ENCODE assay signal across 29 mouse cellular contexts in the genomic region with DNA sequence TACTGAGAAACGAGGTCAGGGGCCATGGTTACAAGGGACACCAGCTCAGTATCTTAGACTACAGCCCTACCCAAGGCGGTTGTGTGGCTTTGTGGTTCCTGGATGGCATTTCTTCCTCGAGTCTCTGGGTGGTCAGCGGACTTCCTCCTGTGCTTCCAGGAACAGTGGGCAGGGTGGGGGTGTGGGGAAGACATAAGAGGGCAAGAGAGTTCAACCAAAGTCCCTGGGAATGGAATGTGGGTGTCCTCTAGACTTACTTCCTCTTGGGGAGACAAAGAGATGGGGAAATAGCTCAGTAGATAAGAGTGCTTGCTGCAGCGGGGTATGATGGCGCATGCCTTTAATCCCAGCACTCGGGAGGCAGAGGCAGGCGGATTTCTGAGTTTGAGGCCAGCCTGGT. TPM values are rescaled to one million over a fixed set of nuclear protein-coding genes. Genes with fewer than 3 reads are reported as not detected.
A peak's percentile ranks its signal among the peaks of the same experiment; 100 is the strongest.
DNase-seq lines count a peak whose midpoint lies in the region; ATAC-seq and TF ChIP-seq lines count a peak whose summit lies in the region.
"Had no signal": no experiment of that assay in that cellular context is flagged by ENCODE, and none has a peak within 500 bp of the region (broad histone marks: within the 10 kb centered on the region; RNA-seq: fewer than 3 reads in every experiment).

No protein-coding gene starts in this region.

- H3K4me3 ChIP-seq in liver, adult 2 months (ENCODE audit: insufficient read depth, low read depth, low read length) = no peak overlapping the region
- H3K4me3 ChIP-seq in megakaryocyte, embryonic 14.5 days (replicated peaks) = peak overlapping the region; percentile 56
- H3K4me3 ChIP-seq in stomach, postnatal 0 days (ENCODE audit: low read depth, low read length) = no peak overlapping the region
- H3K4me3 ChIP-seq: embryonic facial prominence, embryonic 12.5 days; heart, embryonic 12.5 days; kidney, embryonic 15.5 days; left cerebral cortex, adult 2 months; limb, embryonic 13.5 days; midbrain, embryonic 10.5 days; myocyte; neural tube, embryonic 13.5 days had no signal

- TF ChIP-seq CTCF in liver, adult 2 months (IDR thresholded peaks at IDR 0.05; ENCODE audit: low read depth, low read length) = no peak
- TF ChIP-seq CTCF in stomach, postnatal 0 days (IDR thresholded peaks at IDR 0.05; ENCODE audit: low read depth) = no peak

- H3K4me1 ChIP-seq in liver, adult 2 months (ENCODE audit: control insufficient read depth, insufficient read depth, low read length) = peaks cover 75% of the 10 kb centered on the region
- H3K4me1 ChIP-seq in megakaryocyte, embryonic 14.5 days = peaks cover 45% of the 10 kb centered on the region
- peaks cover 21% of the 10 kb centered on the region for H3K4me1 ChIP-seq in stomach, postnatal 0 days (replicated peaks; ENCODE audit: control insufficient read depth, insufficient read depth)

- no peak overlapping the region for H3K9ac ChIP-seq in liver, adult 2 months (ENCODE audit: low read depth, low read length)
- no peak overlapping the region for H3K9ac ChIP-seq in stomach, postnatal 0 days (ENCODE audit: low read length)
- H3K9ac ChIP-seq: embryonic facial prominence, embryonic 12.5 days; heart, embryonic 12.5 days; hindbrain, embryonic 14.5 days; kidney, embryonic 15.5 days; limb, embryonic 13.5 days; liver, embryonic 14.5 days; neural tube, embryonic 13.5 days had no signal

- DNase-seq in liver, adult 2 months (ENCODE audit: extremely low read depth, low read depth, low spot score) = peak; percentile 46
- DNase-seq in liver (no peak), adipocyte (ENCODE audit: low spot score) (peak; percentile 42)
- peak; percentile 45 for DNase-seq in lung, postnatal 14 days
- no peak for DNase-seq in ovary, postnatal 36 days (ENCODE audit: low spot score)
- DNase-seq in left cerebral cortex, adult 9 months (ENCODE audit: low spot score in 2 of 2) = no peak
- no peak for DNase-seq in stomach, postnatal 0 days (ENCODE audit: low spot score)
- DNase-seq: adrenal gland, adult 2 months; cerebellum, postnatal 14 days; embryo, embryonic 11 days; gastrocnemius, postnatal 14 days; heart, adult 18-20 months; kidney, adult 11 months; kidney, postnatal 25 days; right cerebral cortex, postnatal 14 days; thymus, postnatal 14 days had no signal

- no peak overlapping the region for H3K27ac ChIP-seq in liver, adult 2 months (replicated peaks; ENCODE audit: insufficient read depth, low read depth, low read length)
- H3K27ac ChIP-seq in stomach, postnatal 0 days (replicated peaks) = no peak overlapping the region
- H3K27ac ChIP-seq: embryonic facial prominence, embryonic 12.5 days; hindbrain, embryonic 14.5 days; kidney, embryonic 15.5 days; left cerebral cortex, adult 2 months; limb, embryonic 13.5 days; liver, embryonic 14.5 days; neural tube, embryonic 13.5 days had no signal

- H3K9me3 ChIP-seq in megakaryocyte, embryonic 14.5 days = no peaks in the 10 kb centered on the region
- no peaks in the 10 kb centered on the region for H3K9me3 ChIP-seq in stomach, postnatal 0 days (ENCODE audit: control insufficient read depth, low read length)
- H3K9me3 ChIP-seq: embryonic facial prominence, embryonic 12.5 days; heart, embryonic 12.5 days; kidney, embryonic 15.5 days; limb, embryonic 13.5 days; midbrain, embryonic 10.5 days; neural tube, embryonic 13.5 days had no signal

- H3K4me2 ChIP-seq in stomach, postnatal 0 days (replicated peaks; ENCODE audit: low read depth) = no peak overlapping the region
- H3K4me2 ChIP-seq: embryonic facial prominence, embryonic 12.5 days; heart, embryonic 12.5 days; hindbrain, embryonic 14.5 days; kidney, embryonic 15.5 days; limb, embryonic 13.5 days; neural tube, embryonic 13.5 days had no signal

- peaks cover 78% of the 10 kb centered on the region for H3K79me2 ChIP-seq in liver, adult 2 months (ENCODE audit: control insufficient read depth, insufficient read depth, low read length)

- no peak for TF ChIP-seq POLR2A in liver, adult 2 months (IDR thresholded peaks at IDR 0.05; ENCODE audit: extremely low read depth, insufficient read depth, low read length)

- TF ChIP-seq EP300 in stomach, postnatal 0 days (optimal IDR thresholded peaks at IDR 0.05) = no peak

- ATAC-seq in stomach, postnatal 0 days (ENCODE audit: low FRiP score, low TSS enrichment) = no peak
- ATAC-seq: forebrain, embryonic 14.5 days; midbrain, embryonic 16.5 days had no signal

- no peaks in the 10 kb centered on the region for H3K27me3 ChIP-seq in liver, adult 2 months (ENCODE audit: control insufficient read depth, insufficient read depth, low read length)
- peaks cover 60% of the 10 kb centered on the region for H3K27me3 ChIP-seq in megakaryocyte, embryonic 14.5 days (replicated peaks)
- H3K27me3 ChIP-seq in stomach, postnatal 0 days (ENCODE audit: control insufficient read depth, insufficient read depth, low read length) = no peaks in the 10 kb centered on the region
- H3K27me3 ChIP-seq: embryonic facial prominence, embryonic 12.5 days; heart, embryonic 12.5 days; kidney, embryonic 15.5 days; limb, embryonic 13.5 days; neural tube, embryonic 13.5 days had no signal

- 56% methylated on average over 8 of the region's 8 CpGs for WGBS in liver, adult 2 months
- WGBS in stomach, postnatal 0 days = 82% methylated on average over 8 of the region's 8 CpGs

- H3K36me3 ChIP-seq in liver, adult 2 months (ENCODE audit: control insufficient read depth, insufficient read depth, low read length) = no peaks in the 10 kb centered on the region
- no peaks in the 10 kb centered on the region for H3K36me3 ChIP-seq in megakaryocyte, embryonic 14.5 days (replicated peaks; ENCODE audit: low read length)
- H3K36me3 ChIP-seq in stomach, postnatal 0 days (ENCODE audit: control insufficient read depth, insufficient read depth, low read length) = no peaks in the 10 kb centered on the region
- H3K36me3 ChIP-seq: embryonic facial prominence, embryonic 12.5 days; heart, embryonic 12.5 days; kidney, embryonic 15.5 days; limb, embryonic 13.5 days; midbrain, embryonic 10.5 days; neural tube, embryonic 13.5 days had no signal

RNA-seq across cellular contexts. Expression of a gene that starts 9.4 kb away (rescaled TPM):
- total RNA-seq in liver, adult 2 months (2014; rRNA removed) = 430 and 630 TPM in 2 replicates
- 55.2 and 213 TPM in 2 replicates for polyA plus RNA-seq in liver, adult 2 months (2012; rRNA removed)
- 3.1 and 5.0 TPM in 2 replicates for polyA plus RNA-seq in megakaryocyte, embryonic 14.5 days (2012; ENCODE audit: insufficient read depth, low replicate concordance)
- 22.9 and 29.8 TPM in 2 replicates for polyA plus RNA-seq in stomach, postnatal 0 days (2015; fragmentation: Nextera tagmentation; extraction: Ambion mirVana)

Comparison
In these comparisons a context has a peak if more than half of its experiments do, and no peak if none do; other contexts are left out.
1. DNase-seq: peak in liver, adult 2 months (single experiment), adipocyte (single experiment) and lung, postnatal 14 days (single experiment); none in liver (single experiment), ovary, postnatal 36 days (single experiment), left cerebral cortex, adult 9 months (0 of 2) and stomach, postnatal 0 days (single experiment).